Mouse (Mus musculus): ENCODE data around the gene Ifnlr1. TPM values are rescaled to one million over a fixed set of nuclear protein-coding genes. Genes with fewer than 3 reads are reported as not detected.
A peak's percentile ranks its signal among the peaks of the same experiment; 100 is the strongest.

The Ifnlr1 gene
- polyA plus RNA-seq, 1 experiment = 2.2 TPM

- H3K4me1 ChIP-seq (ENCODE audit: control insufficient read depth, insufficient read depth, low read length) = no peaks in the 10 kb centered on the region
- TF ChIP-seq CTCF (conservative IDR thresholded peaks at IDR 0.05; ENCODE audit: insufficient read depth, insufficient read length, low read depth, low read length) = peak; percentile 58
- TF ChIP-seq POLR2A (IDR thresholded peaks at IDR 0.05; ENCODE audit: low read depth, low read length) = no peak
- 13% methylated on average over 16 of the region's 16 CpGs for WGBS
- no peak overlapping the region for H3K27ac ChIP-seq (ENCODE audit: insufficient read depth, low read depth, low read length)
- no peaks in the 10 kb centered on the region for H3K27me3 ChIP-seq (replicated peaks; ENCODE audit: control insufficient read depth, insufficient read depth, low read length)
- DNase-seq = peak; percentile 68
- no peaks in the 10 kb centered on the region for H3K36me3 ChIP-seq (ENCODE audit: control insufficient read depth, insufficient read depth, low read length)
- no peak overlapping the region for H3K4me3 ChIP-seq (ENCODE audit: insufficient read depth, low read depth, low read length)
Measured at GRCm38 (mm10) chr4:135667266-135667844, 18.7 kb upstream of the Ifnlr1 start.

GRCm38 (mm10) chr4:135673507-135673906 is 12.6 kb upstream of the Ifnlr1 start:
- no peaks in the 10 kb centered on the region for H3K36me3 ChIP-seq (ENCODE audit: control insufficient read depth, insufficient read depth, low read length)
- TF ChIP-seq POLR2A (IDR thresholded peaks at IDR 0.05; ENCODE audit: low read depth, low read length) (no peak), CTCF (conservative IDR thresholded peaks at IDR 0.05; ENCODE audit: insufficient read depth, insufficient read length, low read depth, low read length) (no peak)
- H3K4me1 ChIP-seq (ENCODE audit: control insufficient read depth, insufficient read depth, low read length) = no peaks in the 10 kb centered on the region; the same call in 1 of the 2 replicates
- H3K27ac ChIP-seq (ENCODE audit: insufficient read depth, low read depth, low read length) = no peak overlapping the region
- DNase-seq = no peak
- 76% methylated on average over 3 of the region's 3 CpGs for WGBS
- H3K4me3 ChIP-seq (ENCODE audit: insufficient read depth, low read depth, low read length) = no peak overlapping the region
- H3K27me3 ChIP-seq (replicated peaks; ENCODE audit: control insufficient read depth, insufficient read depth, low read length) = no peaks in the 10 kb centered on the region

DNA sequence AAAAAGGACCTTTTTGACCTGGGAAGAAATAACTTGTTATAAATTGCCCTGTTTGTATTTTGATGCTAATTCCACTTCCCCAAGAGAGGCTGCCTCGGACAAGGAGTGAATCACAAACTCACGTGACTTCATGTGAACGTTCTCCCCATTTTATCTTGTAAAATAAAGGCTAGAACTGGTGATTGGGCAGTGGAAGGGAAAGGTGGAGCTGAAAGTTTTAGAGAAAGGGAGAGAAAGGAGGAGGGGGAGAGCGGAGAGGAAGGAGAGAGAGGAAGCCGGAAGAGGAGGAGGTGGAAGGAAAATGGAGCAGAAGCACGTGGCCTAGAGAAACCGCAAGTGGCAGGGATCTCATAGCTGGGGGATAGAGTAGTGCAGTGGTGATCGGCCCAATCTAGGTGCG is 11.1 kb upstream of the Ifnlr1 start:
- TF ChIP-seq POLR2A (IDR thresholded peaks at IDR 0.05; ENCODE audit: low read depth, low read length) (no peak), CTCF (conservative IDR thresholded peaks at IDR 0.05; ENCODE audit: insufficient read depth, insufficient read length, low read depth, low read length) (no peak)
- no peaks in the 10 kb centered on the region for H3K27me3 ChIP-seq (replicated peaks; ENCODE audit: control insufficient read depth, insufficient read depth, low read length)
- DNase-seq = no peak
- H3K4me1 ChIP-seq (ENCODE audit: control insufficient read depth, insufficient read depth, low read length) = no peaks in the 10 kb centered on the region; the same call in 1 of the 2 replicates
- H3K36me3 ChIP-seq (ENCODE audit: control insufficient read depth, insufficient read depth, low read length) = no peaks in the 10 kb centered on the region
- no peak overlapping the region for H3K4me3 ChIP-seq (ENCODE audit: insufficient read depth, low read depth, low read length)
- H3K27ac ChIP-seq (ENCODE audit: insufficient read depth, low read depth, low read length) = no peak overlapping the region
- WGBS = 77% methylated on average over 9 of the region's 9 CpGs

DNA sequence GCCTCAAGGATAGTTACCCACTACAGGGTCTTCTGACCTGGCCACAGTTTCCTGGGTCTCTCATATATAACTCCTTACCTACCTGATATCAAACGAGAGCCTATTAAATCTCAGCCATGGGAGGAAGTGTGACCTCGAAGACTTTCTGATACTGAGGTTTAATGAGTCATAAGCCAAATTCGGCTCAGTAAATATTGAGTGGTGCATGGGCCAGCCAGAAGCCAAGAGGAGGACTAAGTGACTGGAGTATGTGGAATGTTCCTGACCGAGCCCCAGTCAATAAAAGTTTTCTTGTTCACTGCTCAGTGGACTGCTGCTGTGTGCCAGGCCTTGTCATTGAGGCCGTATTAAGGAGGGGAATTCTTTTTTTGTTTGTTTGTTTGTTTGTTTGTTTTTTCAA is 9.6 kb upstream of the Ifnlr1 start:
- Histone ChIP-seq H3K4me1 (ENCODE audit: control insufficient read depth, insufficient read depth, low read length) (no peaks in the 10 kb centered on the region; the same call in 1 of the 2 replicates), H3K27me3 (replicated peaks; ENCODE audit: control insufficient read depth, insufficient read depth, low read length) (no peaks in the 10 kb centered on the region), H3K27ac (ENCODE audit: insufficient read depth, low read depth, low read length) (no peak overlapping the region), H3K36me3 (ENCODE audit: control insufficient read depth, insufficient read depth, low read length) (no peaks in the 10 kb centered on the region), H3K4me3 (ENCODE audit: insufficient read depth, low read depth, low read length) (no peak overlapping the region)
- WGBS = 64% methylated on average over 5 of the region's 5 CpGs
- no peak for DNase-seq
- TF ChIP-seq CTCF (conservative IDR thresholded peaks at IDR 0.05; ENCODE audit: insufficient read depth, insufficient read length, low read depth, low read length) (no peak), POLR2A (IDR thresholded peaks at IDR 0.05; ENCODE audit: low read depth, low read length) (no peak)

DNA sequence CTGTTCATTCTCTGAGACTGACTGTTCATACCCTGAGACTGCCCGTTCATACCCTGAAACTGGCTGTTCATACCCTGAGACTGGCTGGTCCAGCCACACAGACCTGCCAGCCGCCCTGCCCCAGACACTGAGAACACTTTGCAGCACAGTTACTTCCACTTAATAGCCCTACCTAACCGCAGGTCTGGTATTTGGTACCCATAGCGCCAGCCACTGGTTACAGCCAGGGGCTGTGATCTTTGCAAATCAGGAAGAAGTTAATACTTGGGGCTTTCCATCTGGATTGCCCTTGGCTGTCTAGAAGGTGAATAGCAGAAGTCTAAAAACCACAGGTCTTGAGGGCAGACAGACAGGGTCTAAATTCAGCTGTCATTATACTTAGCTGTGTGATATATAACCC is 6.8 kb upstream of the Ifnlr1 start:
- no peaks in the 10 kb centered on the region; the same call in 1 of the 2 replicates for H3K4me1 ChIP-seq (ENCODE audit: control insufficient read depth, insufficient read depth, low read length)
- 62% methylated on average over 4 of the region's 4 CpGs for WGBS
- DNase-seq = no peak
- no peak overlapping the region for H3K4me3 ChIP-seq (ENCODE audit: insufficient read depth, low read depth, low read length)
- H3K27me3 ChIP-seq (replicated peaks; ENCODE audit: control insufficient read depth, insufficient read depth, low read length) = no peaks in the 10 kb centered on the region
- no peak overlapping the region for H3K27ac ChIP-seq (ENCODE audit: insufficient read depth, low read depth, low read length)
- no peak for TF ChIP-seq CTCF (conservative IDR thresholded peaks at IDR 0.05; ENCODE audit: insufficient read depth, insufficient read length, low read depth, low read length)
- no peak for TF ChIP-seq POLR2A (IDR thresholded peaks at IDR 0.05; ENCODE audit: low read depth, low read length)
- H3K36me3 ChIP-seq (ENCODE audit: control insufficient read depth, insufficient read depth, low read length) = no peaks in the 10 kb centered on the region

GRCm38 (mm10) chr4:135681789-135682188 is 4.3 kb upstream of the Ifnlr1 start:
- Histone ChIP-seq H3K36me3 (ENCODE audit: control insufficient read depth, insufficient read depth, low read length) (no peaks in the 10 kb centered on the region), H3K4me3 (ENCODE audit: insufficient read depth, low read depth, low read length) (no peak overlapping the region), H3K4me1 (ENCODE audit: control insufficient read depth, insufficient read depth, low read length) (peaks cover 2% of the 10 kb centered on the region; the same call in 1 of the 2 replicates), H3K27me3 (replicated peaks; ENCODE audit: control insufficient read depth, insufficient read depth, low read length) (no peaks in the 10 kb centered on the region), H3K27ac (ENCODE audit: insufficient read depth, low read depth, low read length) (no peak overlapping the region)
- DNase-seq = no peak
- TF ChIP-seq CTCF (conservative IDR thresholded peaks at IDR 0.05; ENCODE audit: insufficient read depth, insufficient read length, low read depth, low read length) = no peak
- no peak for TF ChIP-seq POLR2A (IDR thresholded peaks at IDR 0.05; ENCODE audit: low read depth, low read length)
- WGBS = 70% methylated on average over 5 of the region's 5 CpGs

DNA sequence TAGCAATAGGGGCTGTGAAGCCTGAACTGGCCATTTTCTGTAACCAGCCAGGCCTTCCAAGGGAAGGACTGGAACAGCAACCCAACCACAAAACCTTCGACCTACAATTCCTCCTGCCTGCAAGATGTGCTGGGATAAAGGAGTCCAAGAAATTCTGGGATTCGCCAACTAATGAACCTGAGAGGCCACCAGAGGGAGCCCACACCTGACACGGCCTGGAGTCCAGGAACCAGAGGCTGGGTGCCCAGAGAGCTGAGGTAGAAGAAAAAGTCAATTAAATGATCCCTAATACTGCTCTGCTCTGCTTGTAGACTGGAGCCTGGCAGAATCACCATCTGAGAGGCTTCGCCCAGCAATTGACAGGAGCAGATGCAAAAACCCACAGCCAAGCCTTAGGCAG is 2.5 kb upstream of the Ifnlr1 start:
- H3K27ac ChIP-seq (ENCODE audit: insufficient read depth, low read depth, low read length) = no peak overlapping the region
- peak; percentile 67 for DNase-seq
- WGBS = 30% methylated on average over 4 of the region's 4 CpGs
- 0 out of 2 replicates have a peak, but pooled peaks cover 2% of the 10 kb centered on the region for H3K4me1 ChIP-seq (ENCODE audit: control insufficient read depth, insufficient read depth, low read length)
- H3K4me3 ChIP-seq (ENCODE audit: insufficient read depth, low read depth, low read length) = no peak overlapping the region
- no peak for TF ChIP-seq POLR2A (IDR thresholded peaks at IDR 0.05; ENCODE audit: low read depth, low read length)
- peak; percentile 63 for TF ChIP-seq CTCF (conservative IDR thresholded peaks at IDR 0.05; ENCODE audit: insufficient read depth, insufficient read length, low read depth, low read length)
- H3K27me3 ChIP-seq (replicated peaks; ENCODE audit: control insufficient read depth, insufficient read depth, low read length) = no peaks in the 10 kb centered on the region
- H3K36me3 ChIP-seq (ENCODE audit: control insufficient read depth, insufficient read depth, low read length) = no peaks in the 10 kb centered on the region
